Mouse (Mus musculus) gastrocnemius, adult 18-20 months (tissue): ENCODE measurements at regions not wholly inside any gene's neighbourhood (a gene's known extent, or its start where the extent isn't known, plus 50 kb on each side); places are given as distances from the start of the nearest gene placed in this dataset.
A peak's percentile ranks its signal among the peaks of the same experiment; 100 is the strongest.

ENCODE experiments used
- DNase-seq: peaks from one replicate; pipeline ENCODE4 v3.0.0; 2021; ENCODE audit warnings: low spot score

GRCm38 (mm10) chr15:50246418-50247186, 3638.1 kb upstream of the Gm7489 start:
- peak; percentile 60 for DNase-seq

- no peak for DNase-seq
Observed at GRCm38 (mm10) chr15:50260057-50260456, 3624.6 kb upstream of the Gm7489 start.

GRCm38 (mm10) chr15:50261245-50261872, 3623.3 kb upstream of the Gm7489 start:
- peak; percentile 52 for DNase-seq

GRCm38 (mm10) chr15:50267542-50267941, 3617.2 kb upstream of the Gm7489 start:
- DNase-seq: no peak

- DNase-seq: no peak
Observed at GRCm38 (mm10) chr15:50271646-50272045, 3613.1 kb upstream of the Gm7489 start.

GRCm38 (mm10) chr15:50282576-50282975, 3602.1 kb upstream of the Gm7489 start:
- DNase-seq: no peak

GRCm38 (mm10) chr15:50283491-50283890, 3601.2 kb upstream of the Gm7489 start:
- no peak for DNase-seq

GRCm38 (mm10) chr15:50301831-50302230, 3582.9 kb upstream of the Gm7489 start:
- DNase-seq: no peak

- DNase-seq: no peak
Observed at GRCm38 (mm10) chr15:50304085-50304484, 3580.6 kb upstream of the Gm7489 start.

GRCm38 (mm10) chr15:50320796-50321195, 3563.9 kb upstream of the Gm7489 start:
- DNase-seq: no peak

- DNase-seq: no peak
Observed at GRCm38 (mm10) chr15:50345536-50345935, 3539.2 kb upstream of the Gm7489 start.

- no peak for DNase-seq
Observed at GRCm38 (mm10) chr15:50346953-50347352, 3537.8 kb upstream of the Gm7489 start.

- DNase-seq: no peak
Observed at GRCm38 (mm10) chr15:50360033-50360988, 3524.4 kb upstream of the Gm7489 start.

- DNase-seq: no peak
Observed at GRCm38 (mm10) chr15:50361334-50361733, 3523.4 kb upstream of the Gm7489 start.

- no peak for DNase-seq
Observed at GRCm38 (mm10) chr15:50361751-50362507, 3522.8 kb upstream of the Gm7489 start.

GRCm38 (mm10) chr15:50400006-50400781, 3484.5 kb upstream of the Gm7489 start:
- no peak for DNase-seq

GRCm38 (mm10) chr15:50401386-50401785, 3483.3 kb upstream of the Gm7489 start:
- DNase-seq: no peak

- no peak for DNase-seq
Observed at GRCm38 (mm10) chr15:50402551-50402950, 3482.2 kb upstream of the Gm7489 start.

GRCm38 (mm10) chr15:50403883-50404282, 3480.8 kb upstream of the Gm7489 start:
- DNase-seq: no peak

GRCm38 (mm10) chr15:50408985-50409384, 3475.7 kb upstream of the Gm7489 start:
- no peak for DNase-seq
